ENCODE assay signal across 8 mouse cellular contexts in genomic region chr17:11962808-11963207, GRCm38 (mm10).
DNase-seq lines count a peak whose midpoint lies in the region; ATAC-seq and TF ChIP-seq lines count a peak whose summit lies in the region.

No protein-coding gene starts in this region.

- TF ChIP-seq CTCF in brain, embryonic 14.5 days (IDR thresholded peaks at IDR 0.05; ENCODE audit: borderline replicate concordance, extremely low read depth, insufficient read depth, insufficient read length), result no peak

- H3K4me1 ChIP-seq in hindbrain, embryonic 15.5 days (replicated peaks), result peaks cover 9% of the 10 kb centered on the region; the same call in 1 of the 2 replicates

- 25% methylated on average over 11 of the region's 11 CpGs for WGBS in hindbrain, embryonic 15.5 days

- no peak overlapping the region for H3K9ac ChIP-seq in hindbrain, embryonic 15.5 days

- ATAC-seq in hindbrain, embryonic 15.5 days (ENCODE audit: low FRiP score, low read depth), result no peak
- no peak for ATAC-seq in erythroblast, adult 5-6 weeks (replicated peaks; ENCODE audit: low FRiP score, poor library complexity, severe bottlenecking)

- H3K4me3 ChIP-seq in hindbrain, embryonic 15.5 days, result peak overlapping the region; percentile 6

- H3K4me2 ChIP-seq in hindbrain, embryonic 15.5 days, result peak overlapping the region; percentile 43

- DNase-seq in kidney, postnatal 4 days, result peak; percentile 29 to 45
- no peak for DNase-seq in kidney, adult 18-20 months
- DNase-seq in brain, embryonic 14.5 days (ENCODE audit: low read depth), result peak; percentile 80
- DNase-seq in right cerebral cortex, adult 18-20 months, result peak; percentile 69
- no peak for DNase-seq in yolk sac, embryonic 10.5 days (ENCODE audit: low spot score)
- no peak for DNase-seq in urinary bladder, adult 18-20 months (ENCODE audit: low spot score in 2 of 2)

- H3K27ac ChIP-seq in hindbrain, embryonic 15.5 days (replicated peaks), result peak overlapping the region; percentile 43

- H3K36me3 ChIP-seq in hindbrain, embryonic 15.5 days, result no peaks in the 10 kb centered on the region

- peaks cover 4% of the 10 kb centered on the region; the same call in 1 of the 2 replicates for H3K9me3 ChIP-seq in hindbrain, embryonic 15.5 days

- H3K27me3 ChIP-seq in hindbrain, embryonic 15.5 days, result no peaks in the 10 kb centered on the region

- TF ChIP-seq POLR2A in brain, embryonic 14.5 days (IDR thresholded peaks at IDR 0.05; ENCODE audit: borderline replicate concordance, extremely low read depth, insufficient read depth, insufficient read length, poor library complexity, severe bottlenecking), result no peak

Comparison
In these comparisons a context has a peak if more than half of its experiments do, and no peak if none do; other contexts are left out.
1. DNase-seq: peak in kidney, postnatal 4 days (2 of 2), brain, embryonic 14.5 days (single experiment) and right cerebral cortex, adult 18-20 months (single experiment); none in kidney, adult 18-20 months (single experiment), yolk sac, embryonic 10.5 days (single experiment) and urinary bladder, adult 18-20 months (0 of 2).